Mouse (Mus musculus): ENCODE results near the gene Olfr1357.

GRCm38 (mm10) chr10:78584996-78585395 lies 32.9 kb downstream of the Olfr1357 start:
- TF ChIP-seq GATA1 (IDR thresholded peaks at IDR 0.05; ENCODE audit: low read length) (no peak), TAL1 (IDR thresholded peaks at IDR 0.05; ENCODE audit: low read length) (no peak)
